Mouse (Mus musculus) midbrain, embryonic 14.5 days (tissue): Measurements from ENCODE around the gene Fxyd4. TPM values are rescaled to one million over a fixed set of nuclear protein-coding genes. Genes with fewer than 3 reads are reported as not detected.

Source experiments
- ATAC-seq: fragments of 200-750 bp; cut with Nextera tagmentation; 2 replicates; pipeline ENCODE4 v1.8.0; 2017; ENCODE audit warnings: moderate number of reproducible peaks, moderate library complexity; ENCODE audit not compliant: low FRiP score, low TSS enrichment
- DNase-seq: peaks from one replicate; pipeline ENCODE4 v3.0.0-alpha.2; 2015
- H3K27ac ChIP-seq: fragments of 300-500 bp; sonication (generic); replicated peaks from 2 replicates; pipeline ENCODE4 v1.5.1; 2014; ENCODE audit warnings: mild to moderate bottlenecking, low read depth, low read length, moderate library complexity
- H3K27me3 ChIP-seq: fragments of 300-500 bp; sonication (generic); 2 replicates; pipeline ENCODE4 v1.6.1; 2014; ENCODE audit warnings: low read length, control low read depth, mixed read lengths; ENCODE audit not compliant: control insufficient read depth, insufficient read depth
- H3K36me3 ChIP-seq: fragments of 300-500 bp; sonication (generic); 2 replicates; pipeline ENCODE4 v1.6.1; 2014; ENCODE audit warnings: low read length, control low read depth; ENCODE audit not compliant: control insufficient read depth, insufficient read depth
- H3K4me1 ChIP-seq: fragments of 300-500 bp; sonication (generic); 2 replicates; pipeline ENCODE4 v1.6.1; 2014; ENCODE audit warnings: mild to moderate bottlenecking, antibody characterized with exemption, low read length, control low read depth; ENCODE audit not compliant: control insufficient read depth, insufficient read depth
- H3K4me2 ChIP-seq: fragments of 300-500 bp; sonication (generic); 2 replicates; pipeline ENCODE4 v1.6.1; 2014; ENCODE audit warnings: mild to moderate bottlenecking, low read length, moderate library complexity
- H3K4me3 ChIP-seq: fragments of 300-500 bp; sonication (generic); replicated peaks from 2 replicates; pipeline ENCODE4 v1.5.1; 2014; ENCODE audit warnings: low read depth, low read length
- H3K9ac ChIP-seq: fragments of 300-500 bp; sonication (generic); replicated peaks from 2 replicates; pipeline ENCODE4 v1.6.1; 2014; ENCODE audit warnings: mild to moderate bottlenecking, low read length, moderate library complexity
- H3K9me3 ChIP-seq: fragments of 300-500 bp; sonication (generic); 2 replicates; pipeline ENCODE4 v1.6.1; 2016; ENCODE audit warnings: low read length, control low read depth, mixed read lengths; ENCODE audit not compliant: control insufficient read depth
- WGBS: fragments of 180-500 bp; shearing (Covaris S2); extraction: QIAGEN DNeasy Blood & Tissue Kit; methylation state at CpG from one replicate; pipeline ENCODE4 v1.1.7; 2014; 5-methylcytosine and 5-hydroxymethylcytosine counted together
- polyA plus RNA-seq: library from polyadenylated mRNA; unstranded; fragments of >200 nt; fragmentation: Nextera tagmentation; extraction: Ambion mirVana; gene quantifications from 2 replicates; pipeline ENCODE4 v1.2.1, GENCODE M21; 2014

The Fxyd4 gene
- polyA plus RNA-seq = 1.4 and 1.7 TPM in 2 replicates

GRCm38 (mm10) chr6:117937222-117937932 lies at the start of gene Fxyd4:
Fxyd4 (minus strand) TSS chr6:117937692.
- Histone ChIP-seq H3K4me2 (no peak within 1 kb of the TSS), H3K9me3 (no peaks in the 10 kb centered on the region), H3K9ac (no peak within 1 kb of the TSS), H3K27me3 (no peaks in the 10 kb centered on the region), H3K36me3 (no peaks in the 10 kb centered on the region), H3K4me1 (no peaks in the 10 kb centered on the region), H3K27ac (no peak within 1 kb of the TSS), H3K4me3 (no peak within 1 kb of the TSS)
- DNase-seq (no peak), ATAC-seq (no peak)
- 79% methylated on average over 10 of the region's 10 CpGs for WGBS

DNA sequence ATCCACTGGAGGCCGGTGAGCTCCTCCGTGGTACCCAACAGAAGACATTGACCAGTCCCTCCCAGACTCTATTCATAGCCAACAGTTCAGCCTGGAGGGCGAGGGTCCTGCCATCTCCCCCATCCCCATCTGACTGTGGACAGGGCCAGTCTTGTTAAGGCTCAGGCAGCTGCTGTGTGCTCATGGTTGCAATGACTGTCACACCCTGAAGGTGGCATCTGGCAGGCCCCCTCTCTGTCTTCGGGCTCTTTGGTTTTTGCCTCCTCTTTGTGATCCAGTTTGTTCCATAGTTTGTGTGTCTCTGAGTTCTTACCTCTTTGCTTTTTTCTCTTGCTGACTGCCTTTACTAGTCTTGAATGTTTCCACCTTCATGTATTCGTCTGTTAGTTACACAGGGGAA lies 49.7 kb upstream of the Fxyd4 start:
- H3K9ac ChIP-seq = no peak overlapping the region
- no peak overlapping the region for H3K4me2 ChIP-seq

DNA sequence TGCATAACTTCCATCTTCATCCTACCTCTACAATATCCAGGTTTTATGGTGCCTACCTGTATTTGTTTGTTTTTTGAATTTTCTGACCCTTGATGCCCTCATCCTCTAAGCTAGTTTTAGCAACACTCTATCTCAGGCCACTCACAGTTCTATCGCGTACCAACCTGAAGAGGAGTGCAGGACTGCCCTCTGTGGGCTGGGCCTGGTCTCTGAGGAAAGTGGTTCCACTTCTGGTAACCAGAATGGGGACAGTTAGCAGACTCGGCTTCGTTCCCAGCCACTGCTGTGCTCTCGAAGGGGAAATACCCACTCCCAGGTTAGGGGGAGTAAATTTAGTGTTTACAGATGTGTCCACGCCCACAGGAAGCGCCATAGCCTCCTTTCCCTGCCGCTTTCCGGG lies 29.2 kb upstream of the Fxyd4 start:
- Histone ChIP-seq H3K27me3 (no peaks in the 10 kb centered on the region), H3K9me3 (no peaks in the 10 kb centered on the region), H3K4me2 (no peak overlapping the region), H3K36me3 (no peaks in the 10 kb centered on the region), H3K9ac (no peak overlapping the region), H3K4me1 (no peaks in the 10 kb centered on the region), H3K4me3 (no peak overlapping the region), H3K27ac (no peak overlapping the region)
- ATAC-seq (no peak), DNase-seq (no peak)
- WGBS = 65% methylated on average over 9 of the region's 9 CpGs

More for the DNA sequence above, 49.7 kb upstream of the Fxyd4 start:
- 58% methylated on average over 5 of the region's 5 CpGs for WGBS
- DNase-seq = no peak
- Histone ChIP-seq H3K9me3 (no peaks in the 10 kb centered on the region), H3K4me1 (no peaks in the 10 kb centered on the region), H3K36me3 (no peaks in the 10 kb centered on the region), H3K27me3 (no peaks in the 10 kb centered on the region), H3K4me3 (no peak overlapping the region), H3K27ac (no peak overlapping the region)
- ATAC-seq = no peak

DNA sequence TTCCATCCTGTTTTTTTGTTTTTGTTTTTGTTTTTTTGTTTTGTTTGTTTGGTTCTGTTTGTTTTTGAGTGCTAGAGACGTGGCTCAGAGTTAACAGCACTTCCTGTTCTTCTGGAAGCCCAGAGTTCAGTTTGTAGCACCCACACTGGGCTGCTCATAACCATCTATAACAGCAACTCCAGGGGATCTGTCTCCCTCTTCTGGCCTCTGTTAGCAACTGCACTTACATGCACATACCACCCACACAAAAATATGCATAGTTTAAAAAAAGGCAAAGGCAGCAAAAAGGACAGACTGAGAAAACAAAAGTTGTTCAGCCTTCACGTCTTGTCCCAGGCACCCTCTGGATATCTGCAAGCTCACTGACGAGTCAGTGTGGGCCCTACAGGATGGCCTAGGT lies 25.7 kb upstream of the Fxyd4 start:
- Histone ChIP-seq H3K4me1 (no peaks in the 10 kb centered on the region), H3K27ac (no peak overlapping the region), H3K4me3 (no peak overlapping the region), H3K4me2 (no peak overlapping the region), H3K27me3 (no peaks in the 10 kb centered on the region), H3K9ac (no peak overlapping the region), H3K9me3 (no peaks in the 10 kb centered on the region), H3K36me3 (no peaks in the 10 kb centered on the region)
- DNase-seq (no peak), ATAC-seq (no peak)
- WGBS = 81% methylated on average over 3 of the region's 3 CpGs

DNA sequence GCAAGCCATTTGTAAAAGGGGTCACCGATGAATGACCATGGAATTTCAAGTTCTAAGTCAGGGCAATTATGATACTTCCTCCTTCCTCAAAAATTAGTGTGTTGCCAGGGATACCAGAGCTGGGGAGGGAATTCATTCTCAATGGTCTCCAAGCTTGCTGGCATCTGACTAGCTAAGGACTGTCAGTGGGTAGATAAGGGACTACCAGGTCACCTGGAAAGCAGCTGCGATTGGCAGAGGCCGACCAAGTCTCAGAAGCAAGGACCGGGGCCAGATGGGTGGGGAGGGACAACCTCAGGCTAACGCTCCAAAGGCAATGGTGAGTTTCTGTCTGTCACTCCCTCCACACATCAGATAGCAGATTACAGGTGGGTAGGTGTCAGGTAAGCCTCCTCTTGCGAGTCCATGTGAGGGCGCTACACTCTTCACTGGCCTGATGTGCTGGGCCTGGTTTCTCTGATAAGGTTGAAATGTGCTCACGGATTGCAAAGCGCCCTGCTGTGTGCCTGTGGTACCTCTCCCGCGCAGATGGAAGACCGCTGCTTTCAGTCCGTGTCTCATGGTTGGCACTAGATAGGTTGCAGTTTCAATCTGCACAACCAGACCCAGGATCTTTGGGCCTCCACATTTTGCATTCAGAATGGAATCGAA lies 19.5 kb upstream of the Fxyd4 start:
- Histone ChIP-seq H3K9me3 (no peaks in the 10 kb centered on the region), H3K4me2 (no peak overlapping the region), H3K4me3 (no peak overlapping the region), H3K27ac (no peak overlapping the region), H3K9ac (no peak overlapping the region), H3K4me1 (0 out of 2 replicates have a peak, but pooled peaks cover 5% of the 10 kb centered on the region), H3K36me3 (no peaks in the 10 kb centered on the region), H3K27me3 (no peaks in the 10 kb centered on the region)
- DNase-seq = peak; percentile 38
- WGBS = 21% methylated on average over 14 of the region's 14 CpGs
- no peak for ATAC-seq

- H3K4me3 ChIP-seq = no peak overlapping the region
- H3K9ac ChIP-seq = no peak overlapping the region
- no peaks in the 10 kb centered on the region for H3K9me3 ChIP-seq
- DNase-seq (no peak), ATAC-seq (no peak)
- WGBS = 75% methylated on average over 6 of the region's 6 CpGs
- no peaks in the 10 kb centered on the region for H3K36me3 ChIP-seq
- no peak overlapping the region for H3K27ac ChIP-seq
- H3K4me1 ChIP-seq = 0 out of 2 replicates have a peak, but pooled peaks cover 5% of the 10 kb centered on the region
- H3K27me3 ChIP-seq = no peaks in the 10 kb centered on the region
- H3K4me2 ChIP-seq = no peak overlapping the region
Measured at GRCm38 (mm10) chr6:117956161-117956560, 18.7 kb upstream of the Fxyd4 start.

DNA sequence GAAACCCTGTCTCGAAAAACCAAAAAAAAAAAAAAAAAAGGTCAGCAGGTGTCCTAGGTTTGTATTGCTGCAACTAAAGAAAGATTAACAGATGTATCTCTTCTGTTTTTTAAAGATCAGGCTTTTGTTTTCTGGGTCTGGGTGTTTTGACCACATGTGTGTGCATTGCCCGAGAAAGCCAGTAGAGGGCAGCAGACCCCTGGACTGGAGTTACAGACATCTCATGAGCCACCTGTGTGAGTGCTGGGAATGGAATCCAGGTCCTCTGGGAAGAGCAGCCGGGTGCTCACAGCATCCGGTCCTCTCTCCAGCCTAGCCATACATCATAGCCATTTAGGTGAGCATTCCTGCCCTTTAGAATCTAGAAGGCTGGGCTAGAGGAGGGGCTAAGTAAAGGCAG lies 14.8 kb upstream of the Fxyd4 start:
- no peaks in the 10 kb centered on the region for H3K27me3 ChIP-seq
- H3K9me3 ChIP-seq = no peaks in the 10 kb centered on the region
- H3K36me3 ChIP-seq = no peaks in the 10 kb centered on the region
- WGBS = 91% methylated on average over 4 of the region's 4 CpGs
- H3K9ac ChIP-seq = no peak overlapping the region
- H3K4me2 ChIP-seq = no peak overlapping the region
- no peak overlapping the region for H3K27ac ChIP-seq
- H3K4me1 ChIP-seq = 0 out of 2 replicates have a peak, but pooled peaks cover 5% of the 10 kb centered on the region
- no peak for ATAC-seq
- DNase-seq = no peak
- no peak overlapping the region for H3K4me3 ChIP-seq

DNA sequence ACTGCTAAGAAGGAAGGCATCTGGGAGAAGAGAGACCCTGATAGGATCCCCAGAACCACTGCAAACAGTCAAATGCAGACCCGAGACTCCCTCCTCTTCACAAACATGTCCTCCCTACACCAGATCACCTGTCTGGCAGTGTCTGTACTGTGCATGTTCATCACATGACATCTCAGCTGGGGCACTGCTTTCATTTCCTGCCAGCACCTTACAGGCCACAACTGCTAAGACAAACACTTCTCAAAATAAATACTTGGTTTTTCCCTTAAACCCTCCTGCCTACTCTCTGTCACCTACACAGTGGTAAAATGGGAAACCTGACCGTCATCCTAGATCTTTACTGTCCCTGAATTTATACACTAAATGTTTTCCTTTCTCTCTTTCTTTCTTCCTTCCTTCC lies 6.4 kb upstream of the Fxyd4 start:
- Histone ChIP-seq H3K27ac (no peak overlapping the region), H3K36me3 (no peaks in the 10 kb centered on the region), H3K9ac (no peak overlapping the region), H3K27me3 (no peaks in the 10 kb centered on the region), H3K4me2 (no peak overlapping the region), H3K9me3 (no peaks in the 10 kb centered on the region), H3K4me1 (no peaks in the 10 kb centered on the region), H3K4me3 (no peak overlapping the region)
- DNase-seq (no peak), ATAC-seq (no peak)
- 88% methylated on average over 2 of the region's 2 CpGs for WGBS

DNA sequence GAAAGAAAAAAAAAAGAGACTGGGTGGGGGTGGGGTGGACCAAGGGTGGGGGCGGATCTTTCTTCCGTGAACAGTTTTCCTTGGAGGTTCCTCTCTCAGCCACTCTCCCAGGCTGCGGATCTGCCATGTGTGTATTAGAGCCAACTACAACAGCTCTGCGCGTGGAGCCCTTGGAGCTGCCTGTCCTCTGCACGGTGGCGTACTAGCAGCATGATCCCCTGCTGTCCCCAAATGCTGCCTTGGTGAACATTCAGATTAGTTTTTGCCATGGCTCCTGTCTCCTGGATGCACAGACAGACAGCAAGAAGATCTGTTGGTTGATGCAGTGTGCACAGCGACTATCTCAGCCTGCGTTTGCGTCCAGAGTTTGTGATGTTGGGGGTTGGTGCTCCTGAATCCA lies 5.3 kb upstream of the Fxyd4 start:
- no peaks in the 10 kb centered on the region for H3K36me3 ChIP-seq
- whole genome bisulfite sequencing = 82% methylated on average over 10 of the region's 10 CpGs
- no peaks in the 10 kb centered on the region for H3K9me3 ChIP-seq
- no peak overlapping the region for H3K9ac ChIP-seq
- no peak overlapping the region for H3K27ac ChIP-seq
- DNase-seq = no peak
- no peak for ATAC-seq
- no peaks in the 10 kb centered on the region for H3K27me3 ChIP-seq
- no peak overlapping the region for H3K4me2 ChIP-seq
- no peak overlapping the region for H3K4me3 ChIP-seq
- H3K4me1 ChIP-seq = no peaks in the 10 kb centered on the region
